Mouse (Mus musculus) heart, adult 8-10 months (tissue): ENCODE data around the gene Srsf10. TPM values are rescaled to one million over a fixed set of nuclear protein-coding genes. Genes with fewer than 3 reads are reported as not detected.

Experiments used
- DNase-seq: peaks from one replicate; pipeline ENCODE4 v3.0.0; 2022; ENCODE audit warnings: low spot score
- total RNA-seq, 4 experiments: library from RNA; stranded (reverse); gene quantifications; 2 replicates each; pipeline ENCODE4 v1.2.4; 2022

The Srsf10 gene
- total RNA-seq, 4 experiments from 2014 or later = 33.2 to 42.3 (median 37.9) TPM

- no peak for DNase-seq
These were observed 57.9 kb downstream of the Srsf10 start for GRCm38 (mm10) chr4:135913433-135913832.

GRCm38 (mm10) chr4:135918635-135919279 lies 63.2 kb downstream of the Srsf10 start:
- no peak for DNase-seq

- no peak for DNase-seq
These were observed 63.7 kb downstream of the Srsf10 start for GRCm38 (mm10) chr4:135919280-135919639.

Other genes with a start within 250 kb of the Srsf10 start
- 1 to 10 TPM; 2.0 to 3.3 (median 2.6) TPM for gene Ifnlr1, start 169.5 kb upstream of the Srsf10 start, total RNA-seq
- under 1 TPM; 0.35 to 0.59 (median 0.39) TPM for gene Il22ra1, start 127.6 kb upstream of the Srsf10 start, total RNA-seq
- gene Myom3, start 96.0 kb upstream of the Srsf10 start, total RNA-seq = 1 to 10 TPM in 3 of 4 experiments, under 1 TPM in 1; 0.84 to 2.7 (median 1.6) TPM
- 10 to 100 TPM; 51.2 to 75.7 (median 66.5) TPM for gene Pnrc2, start 18.1 kb downstream of the Srsf10 start, total RNA-seq
- gene Cnr2, start 39.6 kb downstream of the Srsf10 start, total RNA-seq = under 1 TPM; 0.22 to 0.57 (median 0.36) TPM
- gene Fuca1, start 65.0 kb downstream of the Srsf10 start, total RNA-seq = 10 to 100 TPM; 29.8 to 40.8 (median 34.6) TPM
- gene Hmgcl, start 90.7 kb downstream of the Srsf10 start, total RNA-seq = 10 to 100 TPM; 83.3 to 91.3 (median 85.0) TPM
- gene Gale, start 108.0 kb downstream of the Srsf10 start, total RNA-seq = 1 to 10 TPM; 1.2 to 3.2 (median 1.6) TPM
- 10 to 100 TPM; 32.5 to 38.4 (median 35.9) TPM for gene Lypla2, start 116.9 kb downstream of the Srsf10 start, total RNA-seq
- 10 to 100 TPM; 20.8 to 23.4 (median 21.6) TPM for gene Pithd1, start 131.5 kb downstream of the Srsf10 start, total RNA-seq
- gene Eloa, start 166.0 kb downstream of the Srsf10 start, total RNA-seq = 10 to 100 TPM; 32.2 to 33.9 (median 33.1) TPM
- 100 to 1,000 TPM; 238 to 318 (median 274) TPM for gene Rpl11, start 197.7 kb downstream of the Srsf10 start, total RNA-seq